Mouse (Mus musculus) fat pad, adult 2 months (tissue): Measurements from ENCODE around the gene Zswim5.

Source experiments
- DNase-seq: peaks from one replicate; pipeline ENCODE4 v3.0.0-alpha.2; 2011; ENCODE audit warnings: low read depth, low spot score; ENCODE audit errors: extremely low read depth

The Zswim5 gene

DNA sequence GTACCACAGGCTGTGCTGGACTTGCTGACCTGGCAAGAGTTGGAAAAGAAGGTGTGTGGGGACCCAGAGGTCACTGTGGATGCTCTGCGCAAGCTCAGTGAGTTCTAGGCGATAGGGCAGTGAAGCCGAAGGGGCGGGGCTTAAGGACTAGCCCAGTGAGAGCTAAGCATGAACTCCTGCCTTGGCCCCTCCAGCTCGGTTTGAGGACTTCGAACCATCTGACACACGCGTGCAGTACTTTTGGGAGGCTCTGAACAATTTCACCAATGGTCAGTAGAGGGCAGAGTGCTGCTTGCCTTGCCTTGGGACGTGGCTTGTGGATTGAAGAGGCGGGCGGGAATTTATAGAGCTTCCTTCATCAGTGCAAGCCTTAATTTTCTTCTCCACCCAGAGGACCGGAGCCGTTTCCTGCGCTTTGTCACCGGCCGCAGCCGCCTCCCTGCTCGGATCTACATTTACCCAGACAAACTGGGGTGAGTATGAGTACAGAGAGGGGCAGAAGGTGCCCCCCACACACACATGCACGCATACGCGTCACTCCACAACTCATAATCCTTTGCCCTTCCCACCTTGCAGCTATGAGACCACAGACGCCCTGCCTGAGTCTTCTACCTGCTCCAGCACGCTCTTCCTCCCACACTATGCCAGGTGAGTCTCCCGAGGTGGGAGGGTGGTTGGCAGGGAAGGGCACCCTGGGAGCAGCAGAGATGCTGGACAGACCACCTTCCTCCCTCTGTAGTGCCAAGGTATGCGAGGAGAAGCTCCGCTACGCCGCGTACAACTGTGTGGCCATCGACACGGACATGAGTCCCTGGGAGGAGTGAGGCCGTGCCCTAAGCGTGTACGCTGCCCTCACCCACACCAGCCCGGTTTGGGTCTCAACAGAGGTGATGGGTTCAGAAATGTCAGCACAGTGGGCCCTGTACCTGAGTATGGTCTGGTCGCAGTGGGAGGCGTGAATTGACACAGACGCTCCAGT, 125.7 kb downstream of the Zswim5 start:
- DNase-seq, result no peak

DNA sequence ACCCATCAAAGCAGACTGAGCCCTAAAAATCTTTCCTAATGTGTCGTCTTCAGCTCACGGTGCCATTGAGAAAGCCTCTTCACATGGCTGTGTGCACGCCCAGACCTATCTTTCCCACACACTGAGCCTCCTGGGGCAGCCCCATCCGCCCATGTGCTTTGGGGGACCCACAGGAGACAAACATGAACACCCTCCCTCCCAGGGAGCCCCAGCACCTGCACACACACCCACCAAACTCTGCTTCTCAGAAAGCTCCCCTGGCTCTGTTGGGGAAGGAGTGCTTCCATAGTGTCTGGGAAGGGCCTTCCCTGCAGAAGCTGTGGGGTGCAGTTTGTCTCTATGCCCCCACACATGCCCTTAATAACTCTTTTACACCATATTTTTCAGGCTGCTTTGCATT, 127.5 kb downstream of the Zswim5 start:
- DNase-seq, result no peak

DNA sequence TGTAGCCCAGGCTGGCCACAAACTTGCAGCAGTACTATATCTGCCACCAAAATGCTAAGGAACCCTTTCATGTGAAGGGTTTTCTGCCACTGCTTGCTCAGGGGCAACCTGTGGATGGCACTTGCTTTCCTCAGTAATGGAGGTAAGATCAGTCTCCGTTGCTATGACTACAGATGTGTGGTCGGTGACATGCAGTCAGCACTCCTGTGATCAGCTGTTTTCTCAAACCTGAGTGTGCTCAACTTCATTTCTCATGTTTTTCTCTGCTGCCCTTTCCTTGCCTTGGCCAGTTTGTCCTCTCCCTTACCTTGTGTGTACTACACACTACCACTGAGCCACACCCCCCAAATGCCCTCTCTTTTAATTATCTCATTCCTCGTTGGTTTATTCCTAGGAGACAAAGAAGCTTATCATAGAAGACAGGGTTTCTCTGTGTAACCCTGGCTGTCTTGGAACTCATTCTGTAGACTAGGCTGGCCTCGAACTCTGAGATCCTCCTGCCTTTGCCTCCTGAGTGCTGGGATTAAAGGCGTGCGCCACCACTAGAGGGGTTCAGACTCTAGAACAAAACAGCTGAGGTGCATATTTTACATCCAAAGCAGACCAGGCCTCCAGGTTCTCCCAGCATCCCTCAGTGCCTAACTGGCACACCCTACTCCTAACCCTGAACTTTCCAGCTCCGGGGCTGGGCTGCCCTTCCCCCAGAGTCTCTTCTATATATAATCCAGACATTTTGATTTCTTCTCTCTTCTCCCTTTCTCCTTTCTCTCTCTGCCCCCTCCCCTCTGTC, 128.6 kb downstream of the Zswim5 start:
- DNase-seq, result no peak

DNA sequence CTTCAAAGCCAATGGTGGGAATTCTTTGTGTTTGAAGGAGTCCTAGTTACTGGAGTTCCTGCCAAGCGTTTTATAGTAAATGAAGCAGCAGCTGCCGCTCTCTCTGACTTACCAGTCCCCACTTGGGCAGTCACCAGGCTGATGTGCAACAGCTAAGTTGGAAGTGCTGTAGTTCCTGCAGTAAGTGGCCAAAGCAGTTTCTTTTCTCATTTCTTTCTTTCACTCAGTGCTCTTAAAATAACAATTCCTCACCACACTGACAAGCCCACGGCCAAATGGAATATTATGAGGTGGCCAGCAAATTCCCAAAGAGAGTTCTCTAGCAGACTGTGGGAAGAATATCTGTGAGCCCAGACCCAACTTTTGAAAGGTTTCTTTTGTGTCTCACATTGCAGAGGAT, 129.9 kb downstream of the Zswim5 start:
- no peak for DNase-seq

DNA sequence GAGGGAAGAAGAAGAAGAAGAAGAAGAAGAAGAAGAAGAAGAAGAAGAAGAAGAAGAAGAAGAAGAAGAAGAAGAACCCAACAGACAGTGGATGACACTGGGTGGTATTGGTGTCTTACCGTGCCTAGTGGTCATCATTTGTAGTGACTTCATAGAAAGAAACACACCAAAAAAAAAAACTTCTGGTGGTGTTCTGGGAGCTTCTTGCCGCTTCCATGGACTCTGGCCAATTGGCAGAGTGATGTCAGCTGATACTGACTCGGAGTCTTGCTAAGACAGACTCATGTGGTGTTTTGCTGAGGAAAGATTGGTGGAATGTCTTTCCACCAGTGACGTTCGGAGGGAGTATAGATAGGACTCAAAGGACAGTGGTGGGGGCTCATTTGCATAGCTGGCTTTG, 133.1 kb downstream of the Zswim5 start:
- no peak for DNase-seq

DNA sequence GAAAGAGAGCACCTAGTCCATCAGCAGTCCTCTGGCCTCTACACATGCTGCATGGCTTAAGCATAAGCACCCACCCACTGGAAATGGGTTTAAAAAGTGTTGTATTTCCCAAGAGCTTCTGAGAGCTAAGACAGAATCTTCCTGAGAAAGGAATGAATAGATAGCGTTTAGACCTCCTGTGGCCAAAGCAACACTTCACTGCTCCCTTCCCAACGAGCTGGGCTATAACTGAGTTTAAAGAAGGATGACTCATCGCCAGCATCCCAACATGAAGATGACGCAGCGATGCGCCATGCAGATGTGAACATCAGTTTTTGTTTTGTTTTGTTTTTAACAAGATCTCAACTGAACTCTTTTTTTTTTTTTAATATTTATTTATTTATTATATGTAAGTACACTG, 136.4 kb downstream of the Zswim5 start:
- no peak for DNase-seq

DNA sequence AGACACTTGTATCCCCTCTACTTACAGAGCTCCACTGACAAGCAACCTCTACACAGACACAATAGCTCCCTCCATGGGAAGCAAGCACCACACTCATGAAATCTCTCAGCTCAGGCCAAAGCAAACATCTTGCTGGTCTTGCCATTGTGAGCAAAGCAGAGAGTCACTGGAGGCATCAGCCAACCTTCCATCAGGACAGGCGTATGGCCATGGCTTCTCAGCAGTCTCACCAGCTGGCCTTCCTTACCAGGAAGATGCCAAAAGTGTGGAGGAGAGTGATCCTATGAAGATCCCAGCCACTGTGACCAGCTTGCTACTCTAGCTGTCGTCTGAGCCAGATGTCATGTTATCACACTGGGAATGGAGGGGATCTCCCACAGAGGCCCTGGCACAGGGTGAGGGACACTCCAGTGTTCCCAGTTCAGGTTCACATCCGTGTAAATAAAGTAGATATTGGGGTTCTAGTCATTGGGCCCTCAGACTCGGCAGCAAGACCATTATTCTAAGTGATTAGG, 137.8 kb downstream of the Zswim5 start:
- no peak for DNase-seq

DNA sequence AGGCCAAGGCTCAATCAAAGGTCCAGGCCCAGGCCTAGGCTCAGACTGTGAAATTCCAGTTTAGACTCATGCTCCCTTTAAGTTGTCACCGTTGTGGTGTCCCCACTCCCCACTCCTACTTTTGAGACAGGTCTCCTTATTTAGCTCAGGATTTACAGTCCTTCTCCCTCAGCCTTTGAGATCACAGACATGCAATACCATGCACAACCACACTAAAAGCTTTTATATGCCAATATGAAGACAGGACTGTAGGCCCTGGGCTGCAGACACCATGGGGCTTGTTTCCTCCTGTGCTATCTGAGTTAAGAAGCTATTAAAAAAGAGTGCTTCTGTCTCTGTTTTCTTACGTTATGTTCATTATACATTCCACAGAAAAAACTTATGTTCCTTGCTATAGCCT, 140.6 kb downstream of the Zswim5 start:
- DNase-seq, result no peak

DNA sequence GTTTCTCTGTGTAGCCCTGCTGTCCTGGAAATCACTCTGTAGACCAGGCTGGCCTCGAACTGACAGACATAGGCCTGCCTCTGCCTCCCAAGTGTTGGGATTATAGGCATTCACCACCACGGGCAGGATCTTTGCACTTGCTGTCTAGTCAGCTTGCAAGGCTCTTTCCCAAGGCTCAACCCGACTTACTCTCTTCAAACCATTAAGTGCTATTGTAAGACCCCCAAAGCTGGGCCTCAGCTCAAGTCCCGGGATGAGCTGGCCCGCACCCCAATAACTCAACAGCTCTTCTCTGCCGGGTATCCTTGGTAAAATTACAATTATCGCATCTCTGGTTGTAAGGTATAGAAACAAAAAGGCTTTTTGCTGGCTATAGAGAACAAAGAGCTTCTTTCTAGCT, 141.2 kb downstream of the Zswim5 start:
- no peak for DNase-seq

DNA sequence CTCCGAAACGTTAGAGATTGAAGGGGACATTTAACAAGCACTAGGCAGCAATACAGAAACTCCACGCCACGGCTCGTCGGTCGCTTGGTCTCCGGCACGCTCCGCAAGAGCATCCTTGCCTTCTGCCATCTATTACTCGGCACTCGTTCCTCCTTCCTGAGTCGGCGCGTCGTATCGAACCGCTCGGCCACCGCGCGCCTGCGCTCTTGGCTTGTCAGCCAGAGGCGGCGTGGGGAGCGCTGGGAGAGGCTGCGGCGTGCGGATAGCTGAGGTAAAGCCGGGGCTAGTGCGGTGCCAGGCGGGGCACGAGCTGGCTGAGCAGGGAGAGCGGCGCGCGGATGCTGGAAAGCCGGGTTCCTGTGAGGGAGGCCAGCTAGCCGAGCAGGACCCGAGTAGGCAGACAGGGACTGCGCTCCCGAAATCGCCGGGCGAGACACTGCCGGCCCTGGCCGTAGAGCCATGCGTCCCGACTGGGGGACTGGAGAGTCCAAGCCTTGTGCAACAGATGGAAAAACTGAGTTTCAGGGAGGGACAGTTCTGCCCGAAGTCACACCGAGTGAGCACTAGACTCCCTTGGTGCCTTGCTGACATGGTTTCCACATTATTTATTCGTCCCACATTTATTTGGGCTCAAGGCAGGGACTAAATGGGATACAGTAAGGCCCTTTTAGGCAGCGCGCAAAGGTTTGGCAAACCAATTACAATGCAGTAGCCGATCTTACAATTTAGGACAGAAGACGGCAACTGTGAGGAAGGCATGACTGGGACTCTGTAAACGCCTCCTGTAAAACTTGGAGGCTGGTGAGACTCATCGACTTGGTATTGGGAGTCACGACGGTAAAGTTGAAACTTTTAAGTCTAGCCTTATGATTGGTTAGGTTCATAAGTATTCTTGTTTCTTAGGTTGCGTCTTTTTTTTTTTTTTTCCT, 142.3 kb downstream of the Zswim5 start, which contains the start of gene Eif2b3:
Gene Eif2b3 (plus strand): TSS at position 197 of the 929 bp plus-strand sequence.
- DNase-seq, result no peak

DNA sequence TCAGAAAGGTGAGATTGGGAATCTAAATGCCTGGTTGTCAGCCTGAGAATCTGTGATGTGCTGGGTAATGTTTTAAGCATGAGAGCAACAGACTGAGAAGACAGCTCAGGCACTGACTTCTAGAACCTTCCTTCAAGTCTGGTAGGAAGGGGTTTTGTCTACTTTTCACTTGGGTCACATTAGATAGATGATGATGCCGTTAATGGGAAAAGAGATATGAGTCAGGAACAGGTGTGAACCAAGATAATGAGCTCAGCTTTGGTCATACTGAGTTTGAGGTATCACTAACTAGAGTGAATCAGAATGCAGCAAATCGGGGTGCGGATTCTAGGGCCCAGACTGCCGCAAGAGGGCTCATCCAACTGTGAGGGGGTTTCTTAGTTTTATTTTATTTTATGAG, 146.3 kb downstream of the Zswim5 start:
- no peak for DNase-seq

DNA sequence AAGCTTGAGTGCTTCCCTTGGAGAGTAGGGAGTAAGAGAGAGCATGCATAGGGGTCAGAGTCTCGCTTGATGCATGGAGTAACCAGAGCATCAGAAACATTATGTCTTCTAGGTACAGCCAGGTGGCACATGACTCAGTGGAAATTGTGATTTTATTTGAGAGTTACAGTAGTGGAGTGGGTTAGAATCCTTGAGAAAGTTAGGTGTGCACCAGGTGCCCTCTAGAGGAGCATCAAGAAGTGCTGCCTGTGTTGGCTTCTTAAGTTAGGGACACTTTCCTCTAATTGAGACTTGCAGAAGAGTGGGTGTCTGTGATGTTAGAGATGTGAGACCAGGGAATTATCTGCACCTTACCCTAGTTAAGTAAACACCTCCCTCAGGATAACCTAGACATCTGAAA, 153.9 kb downstream of the Zswim5 start:
- no peak for DNase-seq
